Mouse (Mus musculus) right cerebral cortex, postnatal 14 days (tissue): ENCODE measurements around the gene B3galnt2.
"Not testable (repeated sequence)": the region's sequence is repeated elsewhere in the genome, so short reads cannot be mapped to it uniquely, and the experiment has no call there.

Experiments used
- DNase-seq: peaks from one replicate; pipeline ENCODE4 v3.0.0; 2022

B3galnt2 gene

GRCm38 (mm10) chr13:14011454-14011995 lies 57.3 kb downstream of the B3galnt2 start:
- DNase-seq: no peak

GRCm38 (mm10) chr13:14014001-14014400 lies 59.7 kb downstream of the B3galnt2 start:
- DNase-seq: no peak

GRCm38 (mm10) chr13:14014540-14014939 lies 60.3 kb downstream of the B3galnt2 start:
- no peak for DNase-seq

- no peak for DNase-seq
These were observed 61.3 kb downstream of the B3galnt2 start for GRCm38 (mm10) chr13:14015609-14016008.

GRCm38 (mm10) chr13:14018283-14018682 lies 64.0 kb downstream of the B3galnt2 start:
- no peak for DNase-seq

GRCm38 (mm10) chr13:14018852-14019251 lies 64.6 kb downstream of the B3galnt2 start:
- no peak for DNase-seq

GRCm38 (mm10) chr13:14021417-14021816 lies 67.1 kb downstream of the B3galnt2 start:
- DNase-seq: not testable (repeated sequence)

GRCm38 (mm10) chr13:14025554-14025953 lies 71.3 kb downstream of the B3galnt2 start:
- no peak for DNase-seq

GRCm38 (mm10) chr13:14026154-14026820 lies 72.0 kb downstream of the B3galnt2 start:
- DNase-seq: no peak

- no peak for DNase-seq
These were observed 79.2 kb downstream of the B3galnt2 start for GRCm38 (mm10) chr13:14033309-14034072.

- no peak for DNase-seq
These were observed 79.7 kb downstream of the B3galnt2 start for GRCm38 (mm10) chr13:14034073-14034348.

GRCm38 (mm10) chr13:14035352-14035751 lies 81.1 kb downstream of the B3galnt2 start:
- DNase-seq: not testable (repeated sequence)

- DNase-seq: no peak
These were observed 81.8 kb downstream of the B3galnt2 start for GRCm38 (mm10) chr13:14035875-14036630.

- no peak for DNase-seq
These were observed 84.6 kb downstream of the B3galnt2 start for GRCm38 (mm10) chr13:14038911-14039291.

- DNase-seq: peak; percentile 91
These were observed 85.2 kb downstream of the B3galnt2 start, which contains the start of gene Tbce for GRCm38 (mm10) chr13:14039292-14039965. Gene Tbce, minus strand, starts transcription at chr13:14039638.

- DNase-seq: no peak
These were observed 85.9 kb downstream of the B3galnt2 start for GRCm38 (mm10) chr13:14040186-14040585.

- no peak for DNase-seq
These were observed 89.6 kb downstream of the B3galnt2 start for GRCm38 (mm10) chr13:14043851-14044250.

- DNase-seq: no peak
These were observed 90.3 kb downstream of the B3galnt2 start for GRCm38 (mm10) chr13:14044521-14044920.
